Mouse (Mus musculus) effector memory CD4-positive, alpha-beta T cell, adult 5 months (primary cell): Measurements from ENCODE around the gene Reep6. TPM values are rescaled to one million over a fixed set of nuclear protein-coding genes. Genes with fewer than 3 reads are reported as not detected.

ENCODE experiments used
- polyA plus RNA-seq: library from polyadenylated mRNA; unstranded; fragments of 100-300 nt; shearing (Covaris generic); gene quantifications from one replicate; pipeline ENCODE4 v1.2.1, GENCODE M21; 2017

The Reep6 gene
- polyA plus RNA-seq = not detected

DNA sequence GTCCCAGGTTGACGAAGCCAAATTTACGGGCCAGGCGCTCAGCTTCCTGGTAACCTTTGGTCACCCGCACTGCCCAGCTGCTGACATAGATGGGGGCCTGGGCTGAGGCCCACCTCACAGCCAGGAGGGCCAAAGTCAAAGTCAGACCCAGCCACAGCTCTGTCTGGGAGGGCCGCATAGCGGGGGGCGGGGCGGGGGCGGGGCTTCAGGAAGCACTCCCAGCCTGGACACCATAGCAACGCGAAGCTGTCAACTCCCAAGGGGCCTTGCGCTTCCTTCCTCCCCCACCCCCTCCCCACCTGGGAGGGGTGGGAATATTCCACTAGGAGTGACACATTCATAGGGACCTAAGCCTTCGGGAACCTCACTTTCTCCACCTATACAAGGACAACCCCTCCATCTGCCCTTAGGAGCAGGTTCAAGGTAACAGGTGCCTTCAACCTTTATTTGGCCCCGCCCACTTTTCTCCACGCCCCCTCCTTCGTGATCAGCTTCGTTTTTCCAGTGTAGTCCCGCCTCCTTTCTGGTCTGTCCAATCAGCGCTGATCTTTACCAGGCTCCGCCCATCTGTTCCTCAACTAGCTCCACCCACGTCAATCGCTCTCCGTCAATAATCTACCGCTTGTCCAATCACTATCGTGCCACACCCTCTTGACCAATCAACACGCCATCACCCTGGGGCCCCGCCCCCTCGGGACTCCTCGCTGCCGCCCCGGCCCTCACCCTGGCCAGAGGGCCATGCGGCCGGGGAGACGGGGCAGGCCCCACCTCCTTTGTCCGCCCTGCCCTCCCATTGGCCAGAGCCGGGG lies at the start of gene Reep6, which contains the start of gene Pcsk4:
Gene Reep6, plus strand, starts transcription at position 681 of the 809 bp plus-strand sequence.
Gene Pcsk4, minus strand, starts transcription at position 226 of the 809 bp plus-strand sequence.

DNA sequence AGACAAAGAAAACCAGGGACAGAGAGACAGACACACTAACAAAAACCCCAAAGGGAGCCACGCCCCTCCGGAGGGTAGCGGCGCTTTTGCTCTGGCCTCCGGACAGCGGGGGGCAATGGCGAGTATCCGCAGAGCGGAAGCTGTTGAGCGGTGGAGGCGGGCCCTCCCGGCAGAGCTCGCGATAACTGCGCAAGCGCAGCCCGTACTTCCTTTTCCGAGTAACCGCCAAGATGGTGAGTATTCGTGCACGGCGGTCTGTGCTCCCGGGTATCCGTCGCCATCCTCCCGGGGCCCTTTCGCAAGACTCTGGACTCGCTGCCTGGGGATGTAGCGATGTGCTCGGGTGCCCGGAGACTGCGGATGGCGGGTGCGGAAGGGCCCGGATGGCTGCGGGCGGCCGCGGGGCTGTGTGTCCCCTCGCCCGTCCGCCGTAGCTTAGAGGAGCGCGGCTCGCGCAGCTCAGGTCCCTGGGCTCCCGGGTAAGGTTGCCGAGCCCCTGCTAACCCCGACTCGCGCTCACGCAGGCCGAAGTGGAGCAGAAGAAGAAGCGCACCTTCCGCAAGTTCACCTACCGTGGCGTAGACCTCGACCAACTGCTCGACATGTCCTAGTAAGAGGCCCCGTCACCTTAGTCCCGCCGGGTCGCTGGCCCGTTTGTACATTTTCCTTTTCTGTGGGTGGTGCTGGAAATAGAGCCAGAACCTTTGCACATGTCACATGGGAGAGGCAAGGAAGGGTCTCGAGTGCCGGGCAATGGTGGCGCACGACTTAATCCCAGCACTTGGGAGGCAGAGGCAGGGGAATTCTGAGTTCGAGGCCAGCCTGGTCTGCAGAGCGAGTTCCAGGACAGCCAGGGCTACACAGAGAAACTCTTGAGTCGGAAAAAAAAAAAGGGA lies 37.3 kb upstream of the Reep6 start, which contains the start of gene Rps15:
Gene Rps15, plus strand, starts transcription at position 203 of the 896 bp plus-strand sequence.

GRCm38 (mm10) chr10:80295618-80296425 lies 33.9 kb upstream of the Reep6 start, which contains the start of gene Apc2:
Gene Apc2 (plus strand): TSS chr10:80295977.

GRCm38 (mm10) chr10:80320340-80320760 lies 9.4 kb upstream of the Reep6 start, which contains the start of gene 2310011J03Rik:
Gene 2310011J03Rik (minus strand): TSS chr10:80320537.

GRCm38 (mm10) chr10:80348244-80348781 lies 18.6 kb downstream of the Reep6 start, which contains the start of gene Adamtsl5:
Gene Adamtsl5 (minus strand): TSS chr10:80348412.

DNA sequence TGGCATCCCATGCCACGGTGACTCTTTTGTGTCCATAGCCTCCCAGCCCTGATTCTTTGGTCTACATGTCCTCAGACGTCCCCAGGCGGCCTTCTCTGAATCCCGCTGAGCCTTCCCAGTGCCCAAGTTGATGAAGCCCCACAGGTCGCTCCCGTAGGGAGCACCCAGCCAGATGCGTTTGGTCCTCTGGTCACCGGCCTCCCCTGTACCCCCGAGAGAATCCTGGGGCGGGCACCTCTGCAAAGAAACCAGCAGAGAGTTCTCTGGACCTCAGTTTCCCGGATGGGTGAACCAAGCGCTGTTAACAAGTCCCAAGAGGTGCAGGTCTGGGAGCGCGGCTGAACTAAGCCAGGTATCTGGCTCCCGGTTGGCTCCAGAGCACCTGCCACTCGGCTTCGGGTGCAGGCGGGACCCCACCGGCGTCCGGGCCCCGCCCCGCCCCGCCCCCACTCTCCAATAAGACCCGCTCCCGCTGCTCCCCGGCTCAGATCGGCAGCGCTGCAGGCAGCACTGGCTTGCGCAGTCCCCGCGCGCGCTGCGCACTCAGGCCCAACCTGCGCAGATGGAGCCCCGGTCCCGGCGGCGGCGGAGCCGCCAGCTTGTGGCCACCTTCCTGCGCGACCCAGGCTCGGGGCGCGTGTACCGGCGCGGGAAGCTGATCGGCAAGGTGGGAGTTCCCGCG lies 26.4 kb downstream of the Reep6 start, which contains the start of gene Plk5:
Gene Plk5, plus strand, starts transcription at position 459 of the 682 bp plus-strand sequence.

Other genes with a start within 250 kb of the Reep6 start
- 62.6 TPM for gene Sbno2, start 224.4 kb upstream of the Reep6 start, polyA plus RNA-seq
- gene Stk11, start 214.2 kb upstream of the Reep6 start, polyA plus RNA-seq = 79.3 TPM
- 431 TPM for gene Atp5d, start 191.3 kb upstream of the Reep6 start, polyA plus RNA-seq
- gene Cbarp, start 189.1 kb upstream of the Reep6 start, polyA plus RNA-seq = 18.9 TPM
- 7.3 TPM for gene Midn, start 181.7 kb upstream of the Reep6 start, polyA plus RNA-seq
- 244 TPM for gene Cirbp, start 164.0 kb upstream of the Reep6 start, polyA plus RNA-seq
- gene 1600002K03Rik, start 157.0 kb upstream of the Reep6 start, polyA plus RNA-seq = 17.4 TPM
- gene Efna2, start 150.5 kb upstream of the Reep6 start, polyA plus RNA-seq = not detected
- gene Mum1, start 103.5 kb upstream of the Reep6 start, polyA plus RNA-seq = 75.3 TPM
- 146 TPM for gene Ndufs7, start 80.8 kb upstream of the Reep6 start, polyA plus RNA-seq
- gene Gamt, start 68.9 kb upstream of the Reep6 start, polyA plus RNA-seq = 0.39 TPM
- 91.1 TPM for gene Dazap1, start 68.5 kb upstream of the Reep6 start, polyA plus RNA-seq
- gene Rps15, start 37.5 kb upstream of the Reep6 start, polyA plus RNA-seq = 817 TPM
- gene Apc2, start 34.0 kb upstream of the Reep6 start, polyA plus RNA-seq = not detected
- gene 2310011J03Rik, start 9.4 kb upstream of the Reep6 start, polyA plus RNA-seq = 25.5 TPM
- 4.1 TPM for gene Pcsk4, start 455 bp upstream of the Reep6 start, polyA plus RNA-seq
- not detected for gene Adamtsl5, start 18.5 kb downstream of the Reep6 start, polyA plus RNA-seq
- gene Plk5, start 26.5 kb downstream of the Reep6 start, polyA plus RNA-seq = not detected
- gene Mex3d, start 57.7 kb downstream of the Reep6 start, polyA plus RNA-seq = 9.1 TPM
- 96.5 TPM for gene Mbd3, start 69.6 kb downstream of the Reep6 start, polyA plus RNA-seq
- 89.0 TPM for gene Uqcr11, start 76.9 kb downstream of the Reep6 start, polyA plus RNA-seq
- 87.3 TPM for gene Tcf3, start 103.7 kb downstream of the Reep6 start, polyA plus RNA-seq
- not detected for gene Onecut3, start 164.9 kb downstream of the Reep6 start, polyA plus RNA-seq
- not detected for gene Atp8b3, start 209.2 kb downstream of the Reep6 start, polyA plus RNA-seq
- 66.8 TPM for gene Rexo1, start 231.6 kb downstream of the Reep6 start, polyA plus RNA-seq
- gene Klf16, start 247.4 kb downstream of the Reep6 start, polyA plus RNA-seq = 18.5 TPM